Mouse (Mus musculus) olfactory bulb, adult 2 months (tissue): ENCODE measurements around the gene Btg4. TPM values are rescaled to one million over a fixed set of nuclear protein-coding genes. Genes with fewer than 3 reads are reported as not detected.

ENCODE experiments used
- H3K27ac ChIP-seq: fragments of 200-500 bp; 2 replicates; pipeline ENCODE4 v1.5.1; 2012; ENCODE audit warnings: low read depth, low read length; ENCODE audit not compliant: insufficient read depth
- H3K4me1 ChIP-seq: fragments of 200-500 bp; 2 replicates; pipeline ENCODE4 v1.6.1; 2012; ENCODE audit warnings: low read length; ENCODE audit not compliant: control insufficient read depth, insufficient read depth
- H3K4me3 ChIP-seq: fragments of 200-500 bp; 2 replicates; pipeline ENCODE4 v1.5.1; 2012; ENCODE audit warnings: mild to moderate bottlenecking, low read depth, low read length, moderate library complexity; ENCODE audit not compliant: insufficient read depth
- CTCF ChIP-seq: fragments of 200-500 bp; IDR thresholded peaks from 2 replicates; pipeline ENCODE4 v1.5.1; 2012; ENCODE audit warnings: low read depth, mild to moderate bottlenecking, low read length, moderate library complexity; ENCODE audit not compliant: insufficient read depth
- POLR2A ChIP-seq: fragments of 200-500 bp; IDR thresholded peaks from 2 replicates; pipeline ENCODE4 v1.6.1; 2012; ENCODE audit warnings: mild to moderate bottlenecking, low read depth, low read length, moderate library complexity; ENCODE audit not compliant: insufficient read depth
- WGBS: fragments of 180-500 bp; shearing (Covaris S2); methylation state at CpG from one replicate; pipeline ENCODE4 v1.1.7; 2018; 5-methylcytosine and 5-hydroxymethylcytosine counted together
- polyA plus RNA-seq: library from polyadenylated mRNA; stranded (reverse); fragments of >200 nt; gene quantifications from 2 replicates; pipeline ENCODE4 v1.2.4, GENCODE M21; 2012; ENCODE audit warnings: low replicate concordance; ENCODE audit not compliant: missing spikeins, insufficient read depth, insufficient read length

Gene Btg4
- polyA plus RNA-seq: not detected in 2 replicates

- Histone ChIP-seq H3K4me3 (no peak within 1 kb of the TSS), H3K4me1 (no peaks in the 10 kb centered on the region), H3K27ac (no peak within 1 kb of the TSS)
- no peak for TF ChIP-seq CTCF
- TF ChIP-seq POLR2A: no peak
- 87% methylated on average over 2 of the region's 2 CpGs for WGBS
These were observed at the start of gene Btg4 for GRCm38 (mm10) chr9:51060601-51061000. Gene Btg4, plus strand, starts transcription at chr9:51060901.

GRCm38 (mm10) chr9:51013644-51014043 lies 47.1 kb upstream of the Btg4 start:
- Histone ChIP-seq H3K4me3 (no peak overlapping the region), H3K4me1 (no peaks in the 10 kb centered on the region), H3K27ac (no peak overlapping the region)
- TF ChIP-seq POLR2A: no peak
- no peak for TF ChIP-seq CTCF
- WGBS: 100% methylated on average over 1 of the region's 1 CpGs

DNA sequence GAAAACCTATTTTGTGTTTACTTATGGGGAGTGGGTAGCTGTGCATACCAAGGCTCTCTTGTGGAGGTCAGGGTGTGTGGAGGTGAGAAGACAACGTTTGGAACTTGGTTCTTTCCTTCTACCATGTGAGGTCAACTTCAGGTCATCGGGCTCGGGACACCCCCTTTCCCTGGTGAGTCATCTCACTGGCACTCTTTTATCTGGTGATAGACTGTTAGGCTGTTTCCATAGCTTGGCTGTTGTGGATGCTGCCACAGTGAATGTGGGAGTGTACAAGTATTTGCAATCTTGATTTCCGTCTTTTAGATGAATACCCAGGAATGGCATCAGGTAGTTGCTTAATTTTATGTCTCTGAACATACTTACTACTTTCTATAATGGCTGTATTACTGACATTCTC lies 45.0 kb upstream of the Btg4 start:
- Histone ChIP-seq H3K27ac (no peak overlapping the region), H3K4me1 (no peaks in the 10 kb centered on the region), H3K4me3 (no peak overlapping the region)
- TF ChIP-seq CTCF (no peak), POLR2A (no peak)
- WGBS: 59% methylated on average over 4 of the region's 4 CpGs

- TF ChIP-seq CTCF (no peak), POLR2A (no peak)
- 84% methylated on average over 7 of the region's 7 CpGs for WGBS
- Histone ChIP-seq H3K4me3 (no peak overlapping the region), H3K4me1 (no peaks in the 10 kb centered on the region), H3K27ac (no peak overlapping the region)
These were observed 41.0 kb upstream of the Btg4 start for GRCm38 (mm10) chr9:51019670-51020069.

DNA sequence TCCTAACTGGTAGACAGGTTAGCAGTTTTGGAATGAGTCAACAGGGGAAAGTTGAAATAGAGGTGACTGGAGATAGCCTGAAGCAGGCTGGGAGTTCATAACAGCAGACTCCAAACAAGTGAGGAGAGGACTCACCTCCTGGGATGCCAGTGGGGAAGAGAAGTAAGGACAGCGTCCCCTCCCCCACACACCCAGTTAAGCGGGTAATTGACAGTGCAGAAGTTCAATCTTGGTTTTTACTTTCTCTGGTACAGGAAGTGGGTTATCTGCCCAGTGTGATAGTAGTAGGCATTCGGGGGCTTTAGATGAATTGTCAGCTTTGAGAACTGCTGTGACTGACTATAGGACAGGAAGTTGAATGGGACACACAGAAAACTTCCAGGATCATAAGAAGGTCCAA lies 40.4 kb upstream of the Btg4 start:
- no peak overlapping the region for H3K27ac ChIP-seq
- no peak overlapping the region for H3K4me3 ChIP-seq
- 84% methylated on average over 3 of the region's 3 CpGs for WGBS
- TF ChIP-seq CTCF: no peak
- TF ChIP-seq POLR2A: no peak
- H3K4me1 ChIP-seq: no peaks in the 10 kb centered on the region

DNA sequence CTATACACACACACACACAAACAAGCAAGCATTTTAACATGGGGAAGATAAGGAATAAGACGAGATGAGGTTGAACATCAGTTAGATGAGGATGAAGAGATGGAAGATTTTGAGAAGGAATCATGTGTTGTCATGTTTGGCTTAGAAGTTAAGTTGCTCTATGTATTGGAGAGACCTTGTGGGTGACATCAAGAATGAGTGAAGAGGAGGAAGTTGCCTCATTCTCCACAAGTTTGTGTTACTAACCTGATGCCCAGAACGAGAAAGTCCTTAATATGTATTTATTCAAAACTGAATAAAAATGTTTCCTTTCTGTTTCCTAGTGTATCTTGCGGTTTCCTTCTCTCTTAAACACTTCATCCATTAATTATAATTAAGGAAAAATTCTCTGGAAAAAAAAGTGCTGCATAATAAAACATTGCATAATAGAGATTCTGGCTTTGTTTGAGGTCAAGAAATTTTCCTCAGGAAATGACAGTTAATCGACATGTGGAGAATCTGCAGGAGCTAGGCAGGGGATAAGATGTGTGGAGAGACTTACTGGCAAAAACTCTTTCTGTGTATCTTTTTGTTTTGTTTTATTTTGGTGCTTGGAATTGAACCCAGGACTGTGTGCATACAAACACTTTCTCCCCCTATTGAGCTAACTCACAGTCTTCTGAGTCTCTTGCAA lies 39.4 kb upstream of the Btg4 start:
- TF ChIP-seq POLR2A (no peak), CTCF (no peak)
- WGBS: 85% methylated on average over 4 of the region's 4 CpGs
- Histone ChIP-seq H3K27ac (no peak overlapping the region), H3K4me3 (no peak overlapping the region), H3K4me1 (no peaks in the 10 kb centered on the region)

- no peak overlapping the region for H3K27ac ChIP-seq
- 88% methylated on average over 1 of the region's 1 CpGs for WGBS
- TF ChIP-seq POLR2A (no peak), CTCF (no peak)
These were observed 33.7 kb upstream of the Btg4 start for GRCm38 (mm10) chr9:51026952-51027351.

DNA sequence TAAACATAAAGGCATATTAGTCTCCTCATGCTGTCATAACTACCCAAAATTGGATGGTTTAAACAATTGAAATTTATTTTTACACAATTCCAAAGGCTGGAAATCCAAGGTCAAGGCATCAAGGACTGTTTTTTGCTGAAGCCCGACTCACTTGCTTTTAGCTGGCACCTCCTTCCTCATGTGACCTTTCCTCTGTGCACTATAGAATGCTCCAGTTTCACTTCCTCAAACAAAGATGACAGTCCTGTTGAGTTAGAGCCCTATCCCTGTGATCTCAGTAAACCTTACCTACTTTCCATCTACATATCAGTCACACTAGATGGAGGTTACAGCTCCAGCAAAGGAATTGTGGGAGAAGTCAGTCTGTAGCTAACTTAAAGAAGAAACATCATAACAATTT lies 30.6 kb upstream of the Btg4 start:
- TF ChIP-seq CTCF: no peak
- no peak for TF ChIP-seq POLR2A
- 78% methylated on average over 1 of the region's 1 CpGs for WGBS
- Histone ChIP-seq H3K4me3 (no peak overlapping the region), H3K4me1 (no peaks in the 10 kb centered on the region), H3K27ac (no peak overlapping the region)

More at GRCm38 (mm10) chr9:51026952-51027351, 33.7 kb upstream of the Btg4 start:
- Histone ChIP-seq H3K4me3 (no peak overlapping the region), H3K4me1 (no peaks in the 10 kb centered on the region)

DNA sequence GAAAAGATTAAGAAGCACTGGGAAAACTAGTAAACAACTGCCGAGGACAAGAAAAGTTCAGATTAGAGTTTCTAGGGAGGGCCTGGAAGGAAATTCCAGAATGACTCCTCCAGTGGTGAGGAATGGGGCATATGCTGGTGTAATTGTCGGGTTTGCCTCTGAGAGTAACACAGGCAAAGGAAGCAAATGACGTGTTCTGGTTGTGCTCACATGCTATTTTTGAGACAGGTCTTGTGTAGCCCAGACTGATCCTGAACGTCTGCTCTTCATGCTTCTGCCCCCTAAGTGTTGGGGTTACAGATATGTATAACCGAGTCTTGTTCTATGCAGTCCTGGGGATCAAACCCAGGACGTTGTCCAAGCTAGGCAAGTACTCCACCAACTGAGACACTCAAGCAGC lies 29.1 kb upstream of the Btg4 start:
- H3K4me1 ChIP-seq: no peaks in the 10 kb centered on the region
- 59% methylated on average over 6 of the region's 6 CpGs for WGBS
- TF ChIP-seq CTCF (no peak), POLR2A (no peak)
- H3K27ac ChIP-seq: no peak overlapping the region
- no peak overlapping the region for H3K4me3 ChIP-seq

- Histone ChIP-seq H3K4me3 (no peak overlapping the region), H3K4me1 (no peaks in the 10 kb centered on the region), H3K27ac (no peak overlapping the region)
- 85% methylated on average over 8 of the region's 8 CpGs for WGBS
- TF ChIP-seq CTCF: no peak
- TF ChIP-seq POLR2A: no peak
These were observed 28.4 kb upstream of the Btg4 start for GRCm38 (mm10) chr9:51032291-51032690.
